Mouse (Mus musculus) kidney, postnatal 36 days (tissue): ENCODE measurements around the gene Abcg1.

Experiments used
- DNase-seq, 2 experiments: peaks; one replicate each; pipeline ENCODE4 v3.0.0; 2021 to 2022; ENCODE audit warnings: mixed read lengths in 2 of 2

Abcg1 gene

DNA sequence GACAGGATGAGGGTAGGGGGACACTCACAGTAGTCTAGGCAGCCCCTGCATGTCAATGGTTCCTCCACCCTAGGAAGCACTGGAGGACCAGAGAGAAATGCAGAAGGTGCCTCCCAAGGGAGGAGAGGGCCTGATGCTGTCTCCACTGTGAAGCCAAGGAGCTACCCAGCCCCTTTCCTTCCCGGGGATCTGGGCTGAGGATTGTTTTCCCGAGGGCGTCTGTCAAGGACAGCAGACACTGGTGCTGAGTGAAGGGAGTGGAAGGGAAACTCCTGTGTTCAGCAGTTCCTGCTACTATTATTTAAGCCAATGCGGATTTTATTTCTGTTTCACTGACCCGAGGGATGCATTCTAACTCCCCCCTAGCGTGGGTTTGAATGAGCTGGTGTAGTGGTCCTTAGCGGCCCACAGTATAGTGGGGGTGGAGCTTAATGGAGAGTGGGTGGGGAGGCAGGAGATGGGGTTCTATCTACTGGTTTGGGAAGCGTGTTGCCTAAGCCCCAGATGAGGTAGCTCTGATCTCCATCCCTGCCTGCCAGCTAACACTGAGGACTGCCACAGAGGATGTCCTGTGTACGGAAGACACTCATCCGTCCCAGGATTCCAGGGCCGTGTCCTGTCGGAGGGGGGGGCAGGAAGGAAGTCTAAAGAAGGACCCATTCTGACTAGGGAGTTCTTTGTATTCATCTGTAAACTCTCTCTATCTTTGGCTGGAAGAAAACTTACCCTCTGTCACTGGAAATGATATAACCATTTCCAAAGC, 21.8 kb downstream of the Abcg1 start:
- DNase-seq = peak; percentile 63 to 73

DNA sequence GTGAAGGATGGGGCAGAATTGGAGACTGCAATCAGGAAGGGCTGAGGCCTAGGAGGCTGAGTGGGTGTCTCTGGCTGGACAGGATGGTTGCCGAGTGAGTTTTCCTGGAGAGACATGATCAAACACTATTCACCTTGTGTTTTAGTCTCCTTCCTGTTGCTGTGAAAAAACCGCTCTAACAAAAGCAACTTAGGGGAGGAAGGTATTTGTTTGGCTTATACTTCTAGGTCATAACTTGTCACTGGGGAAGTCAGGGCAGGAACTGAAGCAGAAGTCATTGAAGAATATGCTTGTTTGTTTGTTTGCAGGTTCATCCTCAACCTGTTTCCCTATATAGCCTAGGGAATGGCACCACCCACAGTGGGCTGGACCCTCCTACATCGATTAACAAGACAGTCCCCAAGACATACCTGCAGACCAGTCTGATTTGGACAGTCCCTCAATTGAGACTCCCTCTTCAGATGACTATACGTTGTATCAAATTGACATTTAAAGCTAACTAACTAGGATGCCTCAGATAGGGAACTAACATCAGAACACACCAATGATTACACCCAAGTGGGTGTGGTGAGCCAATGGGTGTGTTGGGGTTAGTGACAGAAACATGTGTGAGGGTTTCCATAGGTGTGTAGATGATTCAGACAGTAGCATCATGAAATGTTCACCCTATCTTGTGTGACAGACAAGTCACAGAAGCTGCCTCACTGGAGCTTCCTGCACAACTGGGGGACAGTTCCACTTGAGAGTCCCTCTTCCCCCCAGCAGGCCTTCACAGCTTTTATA, 25.0 kb downstream of the Abcg1 start:
- DNase-seq = peak in 1 of 2 experiments; percentile 32

- no peak for DNase-seq
Measured at GRCm38 (mm10) chr17:31085519-31085918, 28.0 kb downstream of the Abcg1 start.

DNA sequence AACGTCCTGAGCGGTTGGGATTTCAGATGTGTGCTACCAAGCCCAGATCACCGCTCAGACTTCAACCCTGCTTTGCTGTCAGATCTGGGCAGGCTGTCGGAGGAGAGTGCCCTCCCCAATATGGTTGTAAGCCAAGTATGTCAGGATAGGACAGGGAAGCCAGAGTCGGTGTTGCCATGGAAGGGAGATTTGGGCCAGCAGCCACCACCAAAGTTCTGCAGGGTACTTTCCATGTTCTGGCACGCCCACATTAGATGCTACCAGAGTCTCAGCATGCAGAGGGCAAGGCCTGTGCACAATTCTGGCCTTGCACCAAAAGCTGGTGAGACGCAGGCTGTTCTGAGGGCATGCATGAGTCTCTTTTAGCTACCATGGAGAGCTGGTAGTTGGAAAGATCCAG, 28.7 kb downstream of the Abcg1 start:
- DNase-seq = no peak

DNA sequence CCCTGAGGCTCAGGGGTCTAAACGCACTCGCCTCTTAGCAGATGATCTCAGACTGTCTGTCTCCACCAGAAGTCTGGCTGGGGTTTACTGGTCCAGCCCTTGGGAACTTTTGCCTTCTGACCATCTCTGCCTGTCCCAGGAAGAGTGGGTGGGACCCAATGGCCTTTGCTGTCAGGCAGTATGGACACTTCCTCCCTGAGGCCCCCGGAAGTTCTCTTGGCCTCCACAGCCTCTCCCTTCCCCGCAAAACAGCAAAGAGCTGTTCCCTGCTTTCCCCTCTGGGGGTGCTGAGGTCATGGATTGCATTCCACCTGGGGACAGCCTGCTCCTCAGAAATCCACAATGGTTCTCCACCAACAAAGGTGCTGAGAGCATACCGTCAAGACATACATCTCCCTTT, 31.2 kb downstream of the Abcg1 start:
- no peak for DNase-seq

DNA sequence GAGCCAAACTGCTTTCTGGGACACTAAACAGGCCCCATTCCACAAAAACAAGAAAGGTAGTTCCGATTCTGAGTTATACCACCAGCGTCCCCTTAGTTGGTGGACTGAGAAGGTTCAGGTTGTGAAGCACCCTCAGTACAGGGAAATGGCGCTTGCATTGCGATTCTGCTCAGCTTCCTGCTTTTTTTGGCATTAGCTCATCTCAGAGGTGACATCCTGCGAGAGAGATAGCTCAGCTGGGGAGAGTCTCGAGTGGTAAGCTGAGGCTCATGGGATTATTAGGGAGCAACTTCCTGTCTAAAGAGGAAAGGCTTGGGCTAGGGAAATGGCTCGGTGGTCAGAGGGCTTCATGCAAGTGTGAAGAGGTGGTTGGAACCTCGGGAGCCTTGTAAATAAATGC, 32.4 kb downstream of the Abcg1 start:
- no peak for DNase-seq

DNA sequence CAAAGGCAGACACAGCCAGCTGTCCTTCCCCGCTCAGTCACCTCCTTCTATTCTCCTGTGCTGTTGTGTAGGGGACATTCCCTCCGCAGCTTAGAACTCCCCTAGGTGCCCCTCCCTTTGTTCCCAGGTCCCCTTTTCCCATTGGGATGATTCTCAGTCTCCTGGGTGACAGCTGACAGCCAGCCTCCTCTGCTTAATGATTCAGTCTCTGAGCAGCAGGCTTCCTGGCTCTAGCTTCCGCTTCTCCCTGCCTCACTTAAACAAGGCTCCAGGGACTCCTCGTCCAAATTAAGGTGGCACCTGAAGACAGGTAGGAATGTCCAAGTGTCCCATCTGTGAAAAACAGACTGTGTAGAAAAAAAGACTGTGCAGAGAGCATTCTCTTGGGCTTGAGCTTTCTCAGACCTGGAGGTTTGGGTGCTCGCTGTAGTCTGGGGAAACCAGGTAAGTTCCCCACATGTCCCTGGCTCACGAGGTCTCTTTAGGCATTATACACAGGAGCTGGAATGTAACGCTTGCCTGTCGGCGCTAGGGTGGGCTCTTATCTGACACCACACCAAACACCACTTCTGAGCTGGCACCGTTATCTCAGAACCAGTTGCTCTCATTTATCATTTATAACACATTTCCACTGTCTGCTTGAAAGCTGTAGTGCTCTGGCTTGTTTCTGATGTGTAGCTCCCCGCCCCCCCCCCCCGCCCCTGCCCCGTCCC, 33.7 kb downstream of the Abcg1 start:
- DNase-seq = no peak

GRCm38 (mm10) chr17:31094781-31095180, 37.3 kb downstream of the Abcg1 start:
- DNase-seq = no peak

DNA sequence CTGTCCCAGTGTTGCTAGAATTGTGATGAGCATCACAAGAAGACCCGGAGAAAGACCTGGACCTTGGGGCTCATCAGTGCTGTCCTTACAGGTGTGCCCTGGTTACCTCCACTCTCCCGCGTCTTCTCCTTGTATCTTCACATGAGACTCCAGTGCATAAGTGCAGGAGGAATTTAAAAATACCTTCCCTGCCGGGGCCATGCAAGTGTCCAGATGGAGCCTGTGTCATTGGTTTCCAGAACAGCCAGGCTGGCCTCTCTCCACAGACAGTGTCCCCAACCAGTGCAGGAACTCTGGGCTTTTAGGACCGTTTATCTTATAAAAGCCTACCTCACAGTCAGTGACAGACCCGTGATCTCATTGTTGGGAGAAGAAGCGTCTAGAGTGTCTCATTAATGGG, 38.1 kb downstream of the Abcg1 start:
- no peak for DNase-seq

DNA sequence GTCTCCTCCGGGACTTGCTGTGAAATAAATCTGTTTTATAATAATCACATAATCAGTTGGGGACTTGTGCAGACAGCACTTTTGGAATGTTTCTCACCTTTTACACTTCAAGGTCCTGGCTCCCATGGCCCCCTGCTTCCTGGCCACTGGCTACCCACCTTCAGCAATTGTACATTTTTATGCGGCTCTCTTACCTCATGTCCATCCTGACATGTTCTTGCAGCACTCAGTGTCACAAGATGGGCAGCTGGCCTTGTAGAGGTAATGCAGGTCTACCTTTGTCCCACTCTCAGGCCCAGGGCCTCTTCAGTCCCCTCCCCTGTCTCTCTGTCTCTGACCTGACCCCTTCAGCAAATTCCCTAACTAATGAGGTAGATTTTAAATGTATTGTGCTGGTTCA, 39.4 kb downstream of the Abcg1 start:
- no peak for DNase-seq

DNA sequence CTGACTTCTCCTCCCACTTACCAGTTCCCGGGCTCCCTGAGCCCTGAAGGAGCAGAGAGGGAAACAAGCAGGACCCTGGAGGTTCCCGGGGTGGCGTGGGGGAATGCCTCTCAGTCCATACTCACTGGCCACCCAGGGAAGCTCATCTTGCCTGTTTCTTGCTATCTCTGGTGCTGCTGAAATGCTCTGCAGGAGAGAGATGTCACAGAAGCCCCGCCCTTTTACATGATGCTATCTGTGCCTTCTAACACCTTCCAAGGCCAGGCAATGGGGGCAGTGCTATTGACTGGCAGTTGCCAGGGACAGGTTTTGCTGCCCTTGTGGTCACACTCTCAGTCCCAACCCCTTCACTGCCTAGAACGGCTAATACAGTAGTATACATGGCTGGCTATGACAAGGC, 41.3 kb downstream of the Abcg1 start:
- no peak for DNase-seq

DNA sequence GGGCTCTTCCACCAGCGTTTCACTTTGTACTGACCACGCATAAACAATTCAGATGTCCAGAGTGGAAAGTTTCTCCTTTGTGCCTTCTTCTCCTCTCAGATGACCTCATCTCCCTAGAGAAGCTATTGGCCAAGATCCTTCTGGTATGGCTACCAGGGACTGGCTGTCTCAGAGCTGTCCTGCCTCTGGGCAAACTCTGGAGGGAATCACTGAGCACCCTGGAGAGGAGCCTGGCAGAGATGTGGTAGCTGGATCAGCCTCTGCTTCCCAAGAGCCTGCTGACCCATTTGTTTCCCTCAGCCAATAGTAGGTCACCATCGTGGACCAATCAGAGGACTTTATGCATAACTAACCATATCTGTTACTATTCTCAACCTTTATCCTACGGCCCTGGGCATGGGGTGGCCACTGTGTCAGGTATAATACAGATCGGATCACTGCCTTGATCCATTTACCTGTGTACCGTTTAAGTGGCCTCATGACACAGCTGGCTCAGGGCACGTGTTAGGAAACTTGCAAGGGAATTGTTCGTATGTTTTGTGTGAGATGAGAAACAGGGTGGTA, 45.6 kb downstream of the Abcg1 start:
- DNase-seq = no peak

DNA sequence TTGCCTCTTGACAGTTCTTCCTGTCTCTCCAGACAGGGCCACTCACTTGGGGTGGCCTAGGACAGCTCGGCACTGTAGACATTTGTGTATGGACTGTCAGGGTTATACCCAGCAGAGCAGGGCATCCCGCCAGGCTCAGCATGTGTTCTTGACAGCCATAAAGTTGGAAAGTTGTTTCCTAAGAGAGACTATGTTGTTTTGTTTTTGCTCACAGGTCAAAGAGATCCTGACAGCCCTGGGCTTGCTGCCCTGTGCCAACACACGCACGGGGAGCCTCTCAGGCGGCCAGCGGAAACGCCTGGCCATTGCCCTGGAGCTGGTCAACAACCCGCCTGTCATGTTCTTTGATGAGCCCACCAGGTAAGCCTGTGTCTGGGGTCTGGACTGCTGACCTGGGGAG, 46.3 kb downstream of the Abcg1 start:
- no peak for DNase-seq

DNA sequence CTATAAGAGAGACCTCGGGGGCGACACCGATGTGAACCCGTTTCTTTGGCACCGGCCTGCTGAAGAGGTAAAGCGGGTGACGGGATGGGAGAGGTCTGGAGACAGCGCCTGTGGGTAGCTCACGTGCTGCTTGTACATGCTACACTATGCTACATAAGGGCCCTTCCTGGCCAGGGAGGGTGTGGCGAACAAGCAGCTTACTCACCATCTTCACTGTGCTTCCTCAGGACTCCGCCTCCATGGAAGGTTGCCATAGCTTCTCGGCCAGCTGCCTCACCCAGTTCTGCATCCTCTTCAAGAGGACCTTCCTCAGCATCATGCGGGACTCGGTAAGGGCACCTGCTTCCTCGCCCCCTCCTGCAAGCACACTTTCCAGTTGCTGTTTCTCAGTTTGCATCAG, 50.9 kb downstream of the Abcg1 start:
- peak; percentile 16 to 39 for DNase-seq

- DNase-seq = no peak
Measured at GRCm38 (mm10) chr17:31113191-31113856, 55.8 kb downstream of the Abcg1 start.

DNA sequence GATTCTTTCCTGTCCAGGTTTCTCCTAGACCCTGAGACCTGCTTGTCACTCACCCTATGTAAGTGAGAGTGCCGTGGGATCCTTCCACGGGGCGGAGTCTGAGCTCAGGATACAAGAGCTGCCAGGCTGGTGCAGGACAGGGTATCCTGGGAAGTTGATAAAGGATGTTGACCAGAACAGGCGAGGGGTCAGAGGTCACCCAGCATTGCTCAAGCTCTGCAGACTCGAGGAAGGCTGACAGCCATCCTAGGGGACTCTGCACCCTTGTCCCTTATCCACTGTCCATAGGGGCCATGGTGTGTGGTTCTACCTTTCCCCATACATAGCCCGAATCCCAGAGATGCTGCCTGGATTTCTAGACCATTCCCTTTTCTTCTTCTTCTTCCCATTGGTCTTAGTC, 58.6 kb downstream of the Abcg1 start:
- DNase-seq = no peak

DNA sequence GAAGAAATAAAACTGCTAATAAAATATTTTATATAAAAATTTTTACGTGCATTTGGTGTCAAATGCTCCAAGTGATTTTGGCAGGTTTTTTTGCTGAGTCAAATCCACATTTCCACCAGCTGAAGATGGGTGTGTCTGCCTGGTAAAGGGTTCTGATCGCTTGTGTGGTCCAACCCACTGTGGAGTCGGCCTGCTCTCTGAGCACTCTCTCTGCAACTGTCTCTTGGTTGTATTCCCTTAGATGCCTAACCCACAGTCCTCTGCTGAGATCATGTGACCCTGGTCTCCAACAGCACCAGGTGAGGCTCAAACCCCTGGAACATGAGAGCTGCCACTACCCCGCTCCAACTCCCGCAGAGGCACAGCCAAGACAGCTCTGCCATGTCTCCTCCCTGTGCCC, 60.5 kb downstream of the Abcg1 start:
- no peak for DNase-seq

- peak; percentile 65 to 90 for DNase-seq
Measured at GRCm38 (mm10) chr17:31119429-31119828, 62.0 kb downstream of the Abcg1 start.

DNA sequence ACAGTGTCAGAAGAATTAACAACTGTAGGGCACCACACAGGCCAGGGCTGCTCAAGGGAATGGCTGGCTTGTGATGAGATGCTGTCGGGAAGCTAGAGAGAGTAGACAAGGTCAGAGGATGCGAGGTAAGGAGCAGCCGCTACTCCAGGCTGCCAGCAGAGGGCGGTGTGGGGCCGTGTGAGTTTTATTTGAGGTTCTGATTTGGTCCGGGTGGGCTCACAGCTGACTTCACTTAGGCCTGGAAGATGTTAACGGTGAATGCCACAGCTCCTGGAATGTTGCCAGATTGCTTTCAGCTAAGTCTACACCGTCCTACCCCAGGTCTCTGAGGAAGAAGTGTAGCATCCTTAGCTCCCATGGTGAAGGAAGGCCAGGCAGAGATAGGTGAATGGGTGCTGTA, 64.5 kb downstream of the Abcg1 start:
- DNase-seq = peak; percentile 21 to 69

GRCm38 (mm10) chr17:31125548-31126266, 68.2 kb downstream of the Abcg1 start:
- no peak for DNase-seq

GRCm38 (mm10) chr17:31128708-31129318, 71.3 kb downstream of the Abcg1 start:
- no peak for DNase-seq

- no peak for DNase-seq
Measured at GRCm38 (mm10) chr17:31129452-31129851, 72.0 kb downstream of the Abcg1 start, which contains the start of gene Tff3. TSS of gene Tff3 (minus strand) at chr17:31129646.
